Mouse (Mus musculus) heart, embryonic 13.5 days (tissue): ENCODE measurements around the gene Olfr1281. TPM values are rescaled to one million over a fixed set of nuclear protein-coding genes. Genes with fewer than 3 reads are reported as not detected.
"Not testable (repeated sequence)": the region's sequence is repeated elsewhere in the genome, so short reads cannot be mapped to it uniquely, and the experiment has no call there.

Experiments
- ATAC-seq: fragments of 200-750 bp; cut with Nextera tagmentation; 2 replicates; pipeline ENCODE4 v1.8.0; 2017; ENCODE audit warnings: moderate TSS enrichment; ENCODE audit not compliant: insufficient number of reproducible peaks, low FRiP score, low TSS enrichment; ENCODE audit errors: extremely low read depth
- H3K27ac ChIP-seq: fragments of 300-500 bp; sonication (generic); replicated peaks from 2 replicates; pipeline ENCODE4 v1.5.1; 2015; ENCODE audit warnings: moderate library complexity, mild to moderate bottlenecking, inconsistent platforms
- H3K27me3 ChIP-seq: fragments of 300-500 bp; sonication (generic); replicated peaks from 2 replicates; pipeline ENCODE4 v1.6.1; 2015; ENCODE audit warnings: mild to moderate bottlenecking, inconsistent platforms
- H3K36me3 ChIP-seq: fragments of 300-500 bp; sonication (generic); 2 replicates; pipeline ENCODE4 v1.6.1; 2015; ENCODE audit warnings: mild to moderate bottlenecking, inconsistent platforms
- H3K4me1 ChIP-seq: fragments of 300-500 bp; sonication (generic); 2 replicates; pipeline ENCODE4 v1.6.1; 2015; ENCODE audit warnings: inconsistent platforms
- H3K4me2 ChIP-seq: fragments of 300-500 bp; sonication (generic); 2 replicates; pipeline ENCODE4 v1.6.1; 2015; ENCODE audit warnings: inconsistent platforms, mild to moderate bottlenecking, moderate library complexity
- H3K4me3 ChIP-seq: fragments of 300-500 bp; sonication (generic); 2 replicates; pipeline ENCODE4 v1.5.1; 2015; ENCODE audit warnings: moderate library complexity, mild to moderate bottlenecking, inconsistent platforms
- H3K9ac ChIP-seq: fragments of 300-500 bp; sonication (generic); 2 replicates; pipeline ENCODE4 v1.6.1; 2015; ENCODE audit warnings: inconsistent platforms, mild to moderate bottlenecking, moderate library complexity
- H3K9me3 ChIP-seq: fragments of 300-500 bp; sonication (generic); 2 replicates; pipeline ENCODE4 v1.6.1; 2016; ENCODE audit warnings: inconsistent platforms
- WGBS: fragments of 180-500 bp; shearing (Covaris S2); methylation state at CpG from one replicate; pipeline ENCODE4 v1.1.7; 2015; ENCODE audit warnings: mixed read lengths; 5-methylcytosine and 5-hydroxymethylcytosine counted together
- polyA plus RNA-seq: library from polyadenylated mRNA; unstranded; fragments of >200 nt; fragmentation: Nextera tagmentation; extraction: Ambion mirVana; gene quantifications from 2 replicates; pipeline ENCODE4 v1.2.1, GENCODE M21; 2015

Olfr1281 gene
- not detected in 2 replicates for polyA plus RNA-seq

GRCm38 (mm10) chr2:111326220-111326619 lies at the start of gene Olfr1281:
Olfr1281 (plus strand) TSS chr2:111326520.
- no peak within 1 kb of the TSS for H3K27ac ChIP-seq
- H3K9ac ChIP-seq, result no peak within 1 kb of the TSS
- no peaks in the 10 kb centered on the region for H3K36me3 ChIP-seq
- WGBS, result 59% methylated on average over 2 of the region's 2 CpGs
- H3K4me3 ChIP-seq, result no peak within 1 kb of the TSS
- no peak within 1 kb of the TSS for H3K4me2 ChIP-seq
- no peak for ATAC-seq
- H3K27me3 ChIP-seq, result no peaks in the 10 kb centered on the region
- H3K9me3 ChIP-seq, result no peaks in the 10 kb centered on the region
- no peaks in the 10 kb centered on the region for H3K4me1 ChIP-seq

- Histone ChIP-seq H3K27me3 (no peaks in the 10 kb centered on the region), H3K36me3 (no peaks in the 10 kb centered on the region), H3K9ac (no peak within 1 kb of the TSS), H3K4me3 (no peak within 1 kb of the TSS), H3K9me3 (no peaks in the 10 kb centered on the region), H3K27ac (no peak within 1 kb of the TSS), H3K4me1 (no peaks in the 10 kb centered on the region), H3K4me2 (no peak within 1 kb of the TSS)
- no peak for ATAC-seq
These were observed 36.5 kb upstream of the Olfr1281 start, which contains the start of gene Olfr1278 for GRCm38 (mm10) chr2:111289836-111290235. Olfr1278 (plus strand) TSS chr2:111290136.

- no peak for ATAC-seq
- Histone ChIP-seq H3K4me3 (no peak overlapping the region), H3K4me1 (no peaks in the 10 kb centered on the region), H3K4me2 (no peak overlapping the region), H3K27me3 (no peaks in the 10 kb centered on the region), H3K9me3 (no peaks in the 10 kb centered on the region), H3K36me3 (no peaks in the 10 kb centered on the region), H3K27ac (no peak overlapping the region), H3K9ac (no peak overlapping the region)
These were observed 27.8 kb upstream of the Olfr1281 start for GRCm38 (mm10) chr2:111298541-111298940.

GRCm38 (mm10) chr2:111300374-111300773 lies 25.9 kb upstream of the Olfr1281 start, which contains the start of gene Olfr1279:
Olfr1279 (plus strand) TSS chr2:111300635.
- no peak for ATAC-seq
- H3K9ac ChIP-seq, result no peak within 1 kb of the TSS
- no peak within 1 kb of the TSS for H3K4me3 ChIP-seq
- no peak within 1 kb of the TSS for H3K27ac ChIP-seq
- no peak within 1 kb of the TSS for H3K4me2 ChIP-seq
- no peaks in the 10 kb centered on the region for H3K9me3 ChIP-seq
- no peaks in the 10 kb centered on the region for H3K4me1 ChIP-seq
- no peaks in the 10 kb centered on the region for H3K36me3 ChIP-seq
- H3K27me3 ChIP-seq, result no peaks in the 10 kb centered on the region

GRCm38 (mm10) chr2:111313717-111314116 lies 12.6 kb upstream of the Olfr1281 start, which contains the start of gene Olfr1280:
Olfr1280 (plus strand) TSS chr2:111314017.
- H3K27me3 ChIP-seq, result no peaks in the 10 kb centered on the region
- H3K4me2 ChIP-seq, result no peak within 1 kb of the TSS
- no peaks in the 10 kb centered on the region for H3K36me3 ChIP-seq
- H3K4me3 ChIP-seq, result no peak within 1 kb of the TSS
- no peaks in the 10 kb centered on the region for H3K9me3 ChIP-seq
- no peaks in the 10 kb centered on the region for H3K4me1 ChIP-seq
- no peak within 1 kb of the TSS for H3K9ac ChIP-seq
- no peak for ATAC-seq
- no peak within 1 kb of the TSS for H3K27ac ChIP-seq

GRCm38 (mm10) chr2:111333721-111334120 lies 7.4 kb downstream of the Olfr1281 start:
- not testable (repeated sequence) for ATAC-seq, H3K27me3 ChIP-seq, H3K9ac ChIP-seq, H3K4me3 ChIP-seq, H3K27ac ChIP-seq, H3K9me3 ChIP-seq, H3K36me3 ChIP-seq, H3K4me2 ChIP-seq, H3K4me1 ChIP-seq
- WGBS, result 76% methylated on average over 5 of the region's 5 CpGs

- H3K9ac ChIP-seq, result no peak within 1 kb of the TSS
- no peaks in the 10 kb centered on the region for H3K36me3 ChIP-seq
- no peaks in the 10 kb centered on the region for H3K27me3 ChIP-seq
- no peaks in the 10 kb centered on the region; the same call in 1 of the 2 replicates for H3K9me3 ChIP-seq
- WGBS, result 52% methylated on average over 2 of the region's 2 CpGs
- ATAC-seq, result no peak
- H3K27ac ChIP-seq, result no peak within 1 kb of the TSS
- H3K4me3 ChIP-seq, result no peak within 1 kb of the TSS
- no peak within 1 kb of the TSS for H3K4me2 ChIP-seq
- H3K4me1 ChIP-seq, result no peaks in the 10 kb centered on the region
These were observed 9.7 kb downstream of the Olfr1281 start, which contains the start of gene Olfr1282 for GRCm38 (mm10) chr2:111335976-111336375. Olfr1282 (minus strand) TSS chr2:111336076.

GRCm38 (mm10) chr2:111366490-111366889 lies 40.2 kb downstream of the Olfr1281 start, which contains the start of gene Olfr1283:
Olfr1283 (plus strand) TSS chr2:111366790.
- ATAC-seq, result no peak
- no peak within 1 kb of the TSS for H3K9ac ChIP-seq
- WGBS, result 50% methylated on average over 2 of the region's 2 CpGs
- no peaks in the 10 kb centered on the region for H3K36me3 ChIP-seq
- H3K4me3 ChIP-seq, result no peak within 1 kb of the TSS
- no peak within 1 kb of the TSS for H3K4me2 ChIP-seq
- no peaks in the 10 kb centered on the region for H3K4me1 ChIP-seq
- H3K9me3 ChIP-seq, result no peaks in the 10 kb centered on the region
- H3K27me3 ChIP-seq, result no peaks in the 10 kb centered on the region
- H3K27ac ChIP-seq, result no peak within 1 kb of the TSS

- H3K4me1 ChIP-seq, result no peaks in the 10 kb centered on the region
- no peak within 1 kb of the TSS for H3K4me2 ChIP-seq
- no peak within 1 kb of the TSS for H3K9ac ChIP-seq
- H3K27ac ChIP-seq, result no peak within 1 kb of the TSS
- H3K27me3 ChIP-seq, result no peaks in the 10 kb centered on the region
- peaks cover 4% of the 10 kb centered on the region; the same call in 1 of the 2 replicates for H3K9me3 ChIP-seq
- 86% methylated on average over 1 of the region's 1 CpGs for WGBS
- no peak for ATAC-seq
- H3K4me3 ChIP-seq, result no peak within 1 kb of the TSS
- H3K36me3 ChIP-seq, result no peaks in the 10 kb centered on the region
These were observed 48.9 kb downstream of the Olfr1281 start, which contains the start of gene Olfr1284 for GRCm38 (mm10) chr2:111375222-111375621. Olfr1284 (plus strand) TSS chr2:111375522.

Other genes starting within 250 kb of the Olfr1281 start
- gene Gm13941, start 220.5 kb upstream of the Olfr1281 start, polyA plus RNA-seq, result not detected in 2 replicates
- gene Gm15130, start 173.6 kb upstream of the Olfr1281 start, polyA plus RNA-seq, result not detected in 2 replicates
- not detected in 2 replicates for gene 4930430A15Rik, start 96.9 kb upstream of the Olfr1281 start, polyA plus RNA-seq
- not detected in 2 replicates for gene Olfr1275, start 91.2 kb upstream of the Olfr1281 start, polyA plus RNA-seq
- gene Olfr1276, start 72.0 kb upstream of the Olfr1281 start, polyA plus RNA-seq, result not detected in 2 replicates
- not detected in 2 replicates for gene Olfr1277, start 52.4 kb upstream of the Olfr1281 start, polyA plus RNA-seq
- gene Olfr1278, start 36.4 kb upstream of the Olfr1281 start, polyA plus RNA-seq, result not detected in 2 replicates
- not detected in 2 replicates for gene Olfr1279, start 25.9 kb upstream of the Olfr1281 start, polyA plus RNA-seq
- not detected in 2 replicates for gene Olfr1280, start 12.5 kb upstream of the Olfr1281 start, polyA plus RNA-seq
- not detected in 2 replicates for gene Olfr1282, start 9.6 kb downstream of the Olfr1281 start, polyA plus RNA-seq
- gene Olfr1283, start 40.3 kb downstream of the Olfr1281 start, polyA plus RNA-seq, result not detected in 2 replicates
- not detected in 2 replicates for gene Olfr1284, start 49.0 kb downstream of the Olfr1281 start, polyA plus RNA-seq
- not detected in 2 replicates for gene Olfr1286, start 96.6 kb downstream of the Olfr1281 start, polyA plus RNA-seq
- gene Olfr1287, start 122.6 kb downstream of the Olfr1281 start, polyA plus RNA-seq, result not detected in 2 replicates
- gene Olfr1288, start 147.6 kb downstream of the Olfr1281 start, polyA plus RNA-seq, result not detected in 2 replicates
- not detected in 2 replicates for gene Olfr1289, start 154.3 kb downstream of the Olfr1281 start, polyA plus RNA-seq
- 0.17 TPM in 1 of 2 replicates, not detected in the other for gene Olfr1290, start 167.3 kb downstream of the Olfr1281 start, polyA plus RNA-seq
- not detected in 2 replicates for gene Olfr1291-ps1, start 170.7 kb downstream of the Olfr1281 start, polyA plus RNA-seq
- gene Olfr1293-ps, start 198.7 kb downstream of the Olfr1281 start, polyA plus RNA-seq, result not detected in 2 replicates
- gene Olfr1294, start 213.8 kb downstream of the Olfr1281 start, polyA plus RNA-seq, result not detected in 2 replicates
- gene Olfr1295, start 243.2 kb downstream of the Olfr1281 start, polyA plus RNA-seq, result not detected in 2 replicates